Mouse (Mus musculus): ENCODE data around the gene Tbc1d2. TPM values are rescaled to one million over a fixed set of nuclear protein-coding genes. Genes with fewer than 3 reads are reported as not detected.

Gene Tbc1d2
- polyA plus RNA-seq, 1 experiment from 2014 or later: 2.9 TPM

- ATAC-seq (ENCODE audit: insufficient read depth, low FRiP score, low read depth): no peak
- H3K27ac ChIP-seq: no peak overlapping the region
- WGBS: 87% methylated on average over 9 of the region's 9 CpGs
- H3K4me3 ChIP-seq (replicated peaks): no peak overlapping the region
- H3K36me3 ChIP-seq: no peaks in the 10 kb centered on the region
- H3K9me3 ChIP-seq: no peaks in the 10 kb centered on the region
- no peak overlapping the region for H3K9ac ChIP-seq
- no peaks in the 10 kb centered on the region for H3K27me3 ChIP-seq (replicated peaks)
- no peaks in the 10 kb centered on the region for H3K4me1 ChIP-seq
- H3K4me2 ChIP-seq: no peak overlapping the region
These were observed 78.3 kb downstream of the Tbc1d2 start for GRCm38 (mm10) chr4:46571744-46572143.

GRCm38 (mm10) chr4:46569671-46570070 lies 80.3 kb downstream of the Tbc1d2 start:
- 52% methylated on average over 5 of the region's 5 CpGs for WGBS
- Histone ChIP-seq H3K4me1 (no peaks in the 10 kb centered on the region), H3K36me3 (no peaks in the 10 kb centered on the region), H3K4me2 (no peak overlapping the region), H3K9me3 (no peaks in the 10 kb centered on the region), H3K27me3 (replicated peaks) (no peaks in the 10 kb centered on the region), H3K4me3 (replicated peaks) (no peak overlapping the region), H3K27ac (no peak overlapping the region), H3K9ac (no peak overlapping the region)
- ATAC-seq (ENCODE audit: insufficient read depth, low FRiP score, low read depth): no peak; the same call in 1 of the 2 replicates

- no peaks in the 10 kb centered on the region for H3K27me3 ChIP-seq (replicated peaks)
- H3K4me1 ChIP-seq: peaks cover 2% of the 10 kb centered on the region; the same call in 1 of the 2 replicates
- no peak overlapping the region for H3K4me3 ChIP-seq (replicated peaks)
- H3K9ac ChIP-seq: no peak overlapping the region
- H3K9me3 ChIP-seq: no peaks in the 10 kb centered on the region
- no peak for ATAC-seq (ENCODE audit: insufficient read depth, low FRiP score, low read depth)
- no peak overlapping the region for H3K4me2 ChIP-seq
- 89% methylated on average over 8 of the region's 8 CpGs for WGBS
- H3K36me3 ChIP-seq: no peaks in the 10 kb centered on the region
- H3K27ac ChIP-seq: no peak overlapping the region
These were observed 81.8 kb downstream of the Tbc1d2 start for GRCm38 (mm10) chr4:46568169-46568568.

GRCm38 (mm10) chr4:46566931-46567671 lies 82.9 kb downstream of the Tbc1d2 start:
- Histone ChIP-seq H3K36me3 (no peaks in the 10 kb centered on the region), H3K27ac (no peak overlapping the region), H3K9ac (no peak overlapping the region), H3K4me3 (replicated peaks) (no peak overlapping the region), H3K4me2 (no peak overlapping the region), H3K4me1 (peaks cover 2% of the 10 kb centered on the region; the same call in 1 of the 2 replicates), H3K9me3 (no peaks in the 10 kb centered on the region), H3K27me3 (replicated peaks) (no peaks in the 10 kb centered on the region)
- WGBS: 71% methylated on average over 8 of the region's 8 CpGs
- ATAC-seq (ENCODE audit: insufficient read depth, low FRiP score, low read depth): no peak

- Histone ChIP-seq H3K9ac (no peak overlapping the region), H3K4me2 (no peak overlapping the region)
- WGBS: 92% methylated on average over 4 of the region's 4 CpGs
These were observed 84.5 kb downstream of the Tbc1d2 start for GRCm38 (mm10) chr4:46565393-46565955.

GRCm38 (mm10) chr4:46564247-46564646 lies 85.8 kb downstream of the Tbc1d2 start:
- H3K4me1 ChIP-seq: peaks cover 2% of the 10 kb centered on the region; the same call in 1 of the 2 replicates
- H3K36me3 ChIP-seq: no peaks in the 10 kb centered on the region
- 82% methylated on average over 4 of the region's 4 CpGs for WGBS
- no peak for ATAC-seq (ENCODE audit: insufficient read depth, low FRiP score, low read depth)
- no peaks in the 10 kb centered on the region for H3K27me3 ChIP-seq (replicated peaks)
- no peak overlapping the region for H3K9ac ChIP-seq
- no peak overlapping the region for H3K4me2 ChIP-seq
- peak overlapping the region; percentile 5; the same call in 1 of the 2 replicates for H3K27ac ChIP-seq
- H3K9me3 ChIP-seq: no peaks in the 10 kb centered on the region
- H3K4me3 ChIP-seq (replicated peaks): no peak overlapping the region

More at GRCm38 (mm10) chr4:46565393-46565955, 84.5 kb downstream of the Tbc1d2 start:
- Histone ChIP-seq H3K4me3 (replicated peaks) (no peak overlapping the region), H3K4me1 (peaks cover 2% of the 10 kb centered on the region; the same call in 1 of the 2 replicates), H3K27ac (no peak overlapping the region), H3K36me3 (no peaks in the 10 kb centered on the region), H3K9me3 (no peaks in the 10 kb centered on the region), H3K27me3 (replicated peaks) (no peaks in the 10 kb centered on the region)
- ATAC-seq (ENCODE audit: insufficient read depth, low FRiP score, low read depth): no peak

GRCm38 (mm10) chr4:46563847-46564246 lies 86.2 kb downstream of the Tbc1d2 start:
- no peaks in the 10 kb centered on the region for H3K27me3 ChIP-seq (replicated peaks)
- peak; percentile 19; the same call in 1 of the 2 replicates for ATAC-seq (ENCODE audit: insufficient read depth, low FRiP score, low read depth)
- H3K27ac ChIP-seq: 0 out of 2 replicates have a peak overlapping the region, but pooled peaks have one; percentile 35
- no peaks in the 10 kb centered on the region for H3K36me3 ChIP-seq
- H3K9ac ChIP-seq: no peak overlapping the region
- H3K4me1 ChIP-seq: peaks cover 4% of the 10 kb centered on the region; the same call in 1 of the 2 replicates
- 45% methylated on average over 10 of the region's 10 CpGs for WGBS
- no peaks in the 10 kb centered on the region for H3K9me3 ChIP-seq
- H3K4me2 ChIP-seq: no peak overlapping the region
- no peak overlapping the region for H3K4me3 ChIP-seq (replicated peaks)

GRCm38 (mm10) chr4:46562841-46563240 lies 87.2 kb downstream of the Tbc1d2 start:
- no peak overlapping the region for H3K4me3 ChIP-seq (replicated peaks)
- 95% methylated on average over 14 of the region's 14 CpGs for WGBS
- no peaks in the 10 kb centered on the region for H3K9me3 ChIP-seq
- no peak overlapping the region for H3K4me2 ChIP-seq
- H3K36me3 ChIP-seq: no peaks in the 10 kb centered on the region
- H3K9ac ChIP-seq: no peak overlapping the region
- peaks cover 12% of the 10 kb centered on the region; the same call in 1 of the 2 replicates for H3K4me1 ChIP-seq
- H3K27me3 ChIP-seq (replicated peaks): no peaks in the 10 kb centered on the region
- no peak for ATAC-seq (ENCODE audit: insufficient read depth, low FRiP score, low read depth)
- no peak overlapping the region for H3K27ac ChIP-seq

- Histone ChIP-seq H3K9me3 (no peaks in the 10 kb centered on the region), H3K36me3 (no peaks in the 10 kb centered on the region), H3K4me2 (no peak overlapping the region), H3K4me1 (peaks cover 12% of the 10 kb centered on the region; the same call in 1 of the 2 replicates), H3K9ac (no peak overlapping the region), H3K27ac (no peak overlapping the region), H3K4me3 (replicated peaks) (no peak overlapping the region), H3K27me3 (replicated peaks) (no peaks in the 10 kb centered on the region)
- no peak for ATAC-seq (ENCODE audit: insufficient read depth, low FRiP score, low read depth)
- 70% methylated on average over 5 of the region's 5 CpGs for WGBS
These were observed 88.0 kb downstream of the Tbc1d2 start for GRCm38 (mm10) chr4:46562037-46562436.

GRCm38 (mm10) chr4:46560069-46560705 lies 89.8 kb downstream of the Tbc1d2 start:
- Histone ChIP-seq H3K9ac (no peak overlapping the region), H3K9me3 (no peaks in the 10 kb centered on the region), H3K4me2 (no peak overlapping the region), H3K4me1 (peaks cover 15% of the 10 kb centered on the region), H3K36me3 (no peaks in the 10 kb centered on the region), H3K27ac (peak overlapping the region; percentile 9), H3K27me3 (replicated peaks) (no peaks in the 10 kb centered on the region), H3K4me3 (replicated peaks) (no peak overlapping the region)
- no peak for ATAC-seq (ENCODE audit: insufficient read depth, low FRiP score, low read depth)
- WGBS: 62% methylated on average over 14 of the region's 14 CpGs

GRCm38 (mm10) chr4:46558672-46559667 lies 91.0 kb downstream of the Tbc1d2 start:
- 0 out of 2 replicates have a peak overlapping the region, but pooled peaks have one; percentile 9 for H3K27ac ChIP-seq
- 57% methylated on average over 22 of the region's 22 CpGs for WGBS
- ATAC-seq (ENCODE audit: insufficient read depth, low FRiP score, low read depth): 0 out of 2 replicates have a peak, but pooled peaks have one; percentile 30

More at GRCm38 (mm10) chr4:46558672-46559667, 91.0 kb downstream of the Tbc1d2 start:
- peaks cover 19% of the 10 kb centered on the region for H3K4me1 ChIP-seq
- H3K36me3 ChIP-seq: no peaks in the 10 kb centered on the region
- no peak overlapping the region for H3K9ac ChIP-seq
- no peaks in the 10 kb centered on the region for H3K27me3 ChIP-seq (replicated peaks)
- no peak overlapping the region for H3K4me2 ChIP-seq
- no peak overlapping the region for H3K4me3 ChIP-seq (replicated peaks)
- H3K9me3 ChIP-seq: no peaks in the 10 kb centered on the region

All from stomach, embryonic 15.5 days (tissue).